16 mouse cellular contexts compared by ENCODE assay signal in the genomic region with DNA sequence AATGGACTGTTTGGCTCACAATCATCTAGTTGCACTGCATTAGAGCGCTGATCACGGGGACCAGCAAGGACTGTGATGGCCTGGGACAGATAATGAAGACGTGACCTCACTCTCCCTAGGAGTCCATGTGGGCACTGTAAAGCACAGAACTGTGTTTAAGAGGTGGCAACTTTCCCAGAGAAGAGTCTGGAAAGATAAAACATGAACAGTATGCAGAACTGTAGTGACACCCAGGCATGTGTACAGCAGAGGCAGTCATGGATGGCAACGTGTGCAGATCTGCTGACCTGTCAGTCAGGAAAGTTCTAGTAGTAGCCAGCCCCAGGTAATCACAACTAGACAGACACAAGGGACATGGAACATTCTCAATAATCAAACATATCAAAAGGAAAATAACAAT.
"Had no signal": no experiment of that assay in that cellular context is flagged by ENCODE, and none has a peak within 500 bp of the region (broad histone marks: within the 10 kb centered on the region; RNA-seq: fewer than 3 reads in every experiment).

No protein-coding gene starts in this region.

- ATAC-seq: lung, postnatal 0 days; midbrain, embryonic 13.5 days; midbrain, embryonic 15.5 days had no signal

- H3K9ac ChIP-seq: lung, embryonic 15.5 days; midbrain, embryonic 13.5 days; midbrain, embryonic 15.5 days; neural tube, embryonic 12.5 days had no signal

- DNase-seq: lung, adult 2 months; lung, postnatal 14 days; lung, postnatal 36 days; right cerebral cortex, postnatal 14 days; spleen, adult 18-20 months; thymus, adult 18-20 months; thymus, postnatal 14 days; thymus, postnatal 36 days had no signal

- H3K4me1 ChIP-seq: lung, embryonic 15.5 days; midbrain, embryonic 13.5 days; midbrain, embryonic 15.5 days; neural tube, embryonic 12.5 days had no signal

- H3K4me2 ChIP-seq: lung, embryonic 15.5 days; midbrain, embryonic 11.5 days; midbrain, embryonic 13.5 days; midbrain, embryonic 15.5 days; neural tube, embryonic 12.5 days had no signal

- H3K9me3 ChIP-seq: midbrain, embryonic 13.5 days; midbrain, embryonic 15.5 days; neural tube, embryonic 12.5 days had no signal

- H3K27me3 ChIP-seq: lung, embryonic 15.5 days; midbrain, embryonic 13.5 days; midbrain, embryonic 15.5 days; neural tube, embryonic 12.5 days had no signal

- H3K27ac ChIP-seq: lung, embryonic 15.5 days; macrophage; midbrain, embryonic 13.5 days; midbrain, embryonic 15.5 days; neural tube, embryonic 12.5 days had no signal

- H3K36me3 ChIP-seq: lung, embryonic 15.5 days; midbrain, embryonic 13.5 days; midbrain, embryonic 15.5 days; neural tube, embryonic 12.5 days had no signal

- H3K4me3 ChIP-seq: lung, embryonic 15.5 days; megakaryocyte, embryonic 14.5 days; midbrain, embryonic 13.5 days; midbrain, embryonic 15.5 days; neural tube, embryonic 12.5 days had no signal
